Mouse (Mus musculus): ENCODE data around the gene Olfr1046.
"Not testable (repeated sequence)": the region's sequence is repeated elsewhere in the genome, so short reads cannot be mapped to it uniquely, and the experiment has no call there.

The Olfr1046 gene

GRCm38 (mm10) chr2:86219214-86219613 lies at the start of gene Olfr1046:
Gene Olfr1046 (minus strand): TSS chr2:86219314.
- DNase-seq (ENCODE audit: low spot score) = no peak

DNA sequence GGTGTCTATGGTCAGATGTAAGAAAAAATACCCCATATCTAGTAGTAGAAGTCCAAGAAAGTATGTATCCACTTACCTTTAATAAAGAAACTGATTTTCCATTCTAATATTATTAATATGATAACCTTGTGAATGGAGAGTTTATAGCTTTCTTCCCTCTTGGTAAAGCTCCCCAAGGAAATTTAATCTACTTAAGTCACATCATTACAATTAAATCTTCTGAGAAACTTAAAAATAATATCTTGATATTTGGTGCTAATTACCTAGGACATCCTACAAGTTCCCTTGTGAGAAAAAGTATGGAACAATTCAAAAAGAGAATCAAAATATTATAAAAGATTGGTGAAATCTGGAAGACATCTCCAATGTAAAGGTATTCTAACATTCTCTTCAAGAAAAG lies 39.1 kb upstream of the Olfr1046 start, which contains the start of gene Olfr1049:
Gene Olfr1049, minus strand, starts transcription at position 101 of the 400 bp plus-strand sequence.
- DNase-seq (ENCODE audit: low spot score) = not testable (repeated sequence)

GRCm38 (mm10) chr2:86240189-86240588 lies 21.1 kb upstream of the Olfr1046 start, which contains the start of gene Olfr1048:
Gene Olfr1048 (minus strand): TSS chr2:86240289.
- DNase-seq (ENCODE audit: low spot score) = no peak

DNA sequence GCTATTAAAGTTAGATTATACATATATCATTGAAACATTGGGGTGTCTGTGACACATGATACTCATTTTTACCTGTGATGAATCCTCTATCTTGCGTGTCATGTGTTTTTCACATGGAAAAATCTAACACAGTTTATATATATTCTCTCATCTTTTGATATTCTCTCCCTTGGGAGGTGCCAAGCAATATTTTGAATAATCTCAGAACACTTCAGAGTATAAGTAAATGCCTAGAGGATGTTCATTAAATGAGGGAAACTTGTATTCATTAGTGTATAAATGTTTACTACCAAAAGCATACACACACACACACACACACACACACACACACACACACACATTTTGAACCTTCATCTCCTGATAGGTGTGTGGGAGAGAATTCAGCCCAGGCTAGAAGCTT lies 12.2 kb upstream of the Olfr1046 start, which contains the start of gene Olfr1047:
Gene Olfr1047, minus strand, starts transcription at position 101 of the 400 bp plus-strand sequence.
- DNase-seq (ENCODE audit: low spot score) = no peak

- DNase-seq (ENCODE audit: low spot score) = no peak
Observed at GRCm38 (mm10) chr2:86202909-86203308, 16.2 kb downstream of the Olfr1046 start, which contains the start of gene Olfr1045. Gene Olfr1045 (minus strand): TSS chr2:86203009.

DNA sequence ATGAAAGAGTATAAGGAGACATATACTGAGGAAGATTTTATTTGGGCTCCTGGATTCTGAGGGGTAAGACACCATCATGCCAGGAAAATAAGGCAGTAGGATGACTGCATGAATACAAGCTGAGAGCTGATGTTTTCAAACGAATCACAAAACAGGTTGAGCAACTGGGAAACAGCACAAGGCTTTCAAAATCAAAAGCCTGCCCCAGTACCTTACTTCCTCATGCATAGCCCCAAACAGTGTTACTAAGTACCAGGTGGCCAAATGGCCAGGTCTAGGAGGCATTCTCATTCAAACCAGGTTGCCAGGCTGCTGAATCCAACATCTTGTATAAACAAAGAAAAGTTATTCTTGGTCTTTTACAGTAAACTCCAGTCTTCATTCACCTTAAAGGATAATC lies 23.3 kb downstream of the Olfr1046 start:
- DNase-seq (ENCODE audit: low spot score) = no peak

DNA sequence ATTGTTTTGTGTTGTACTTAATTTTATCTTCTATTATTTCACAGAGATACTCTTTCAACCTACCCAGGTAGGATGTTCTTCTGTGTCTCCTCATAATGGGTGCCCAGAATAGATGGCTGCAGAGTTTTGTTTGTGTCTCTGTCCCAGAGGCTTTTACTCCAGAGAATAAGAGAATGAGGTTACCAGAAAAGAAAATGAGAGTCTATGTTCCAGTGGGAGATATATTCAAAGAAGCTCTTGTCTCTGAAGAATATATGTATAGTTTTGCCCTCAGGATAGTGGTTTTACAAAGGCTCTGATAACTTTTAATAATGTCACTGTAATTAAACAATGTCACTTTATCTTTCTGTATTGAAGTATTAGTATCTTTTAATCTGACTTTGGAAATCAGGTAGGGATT lies 33.5 kb downstream of the Olfr1046 start, which contains the start of gene Olfr52:
Gene Olfr52, minus strand, starts transcription at position 101 of the 400 bp plus-strand sequence.
- DNase-seq (ENCODE audit: low spot score) = no peak

DNA sequence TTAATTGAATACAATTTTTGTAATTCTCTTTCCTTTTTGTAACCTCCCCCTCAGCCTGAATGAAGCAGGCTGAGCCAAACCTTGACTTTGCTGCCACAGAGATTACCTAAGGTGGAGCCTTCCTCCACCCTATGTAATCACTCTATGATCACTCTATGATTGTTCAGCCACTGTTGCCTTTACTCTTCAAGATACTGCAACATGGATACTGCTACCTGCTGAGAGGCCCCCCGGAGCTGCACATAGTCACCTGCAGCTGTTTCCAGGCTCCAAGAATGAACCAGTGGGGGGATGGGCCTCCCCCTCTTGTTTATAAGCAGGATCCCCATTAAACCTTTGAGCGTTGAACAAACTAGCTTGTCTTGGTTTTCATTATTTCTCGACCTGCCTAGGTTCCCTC lies 39.2 kb downstream of the Olfr1046 start:
- no peak for DNase-seq (ENCODE audit: low spot score)

DNA sequence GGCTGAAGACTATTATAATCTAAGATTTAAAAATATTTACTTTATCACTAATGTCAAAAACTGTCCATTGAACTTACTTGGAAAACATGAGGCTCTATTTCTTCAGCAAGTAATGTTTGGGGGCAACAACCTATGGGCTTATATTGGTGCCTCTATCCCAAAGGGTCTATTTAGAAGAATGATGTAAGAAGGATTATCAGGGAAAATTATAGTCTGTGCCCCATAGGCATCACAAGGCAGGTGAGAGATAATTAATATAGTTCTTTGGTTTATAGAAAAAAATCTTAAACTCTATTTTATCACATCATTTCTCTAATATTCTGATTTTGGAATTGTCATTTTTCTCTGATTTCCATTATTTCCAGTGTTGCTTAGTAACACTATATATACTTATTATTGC lies 41.4 kb downstream of the Olfr1046 start, which contains the start of gene Olfr1044:
Gene Olfr1044, minus strand, starts transcription at position 101 of the 400 bp plus-strand sequence.
- no peak for DNase-seq (ENCODE audit: low spot score)

DNA sequence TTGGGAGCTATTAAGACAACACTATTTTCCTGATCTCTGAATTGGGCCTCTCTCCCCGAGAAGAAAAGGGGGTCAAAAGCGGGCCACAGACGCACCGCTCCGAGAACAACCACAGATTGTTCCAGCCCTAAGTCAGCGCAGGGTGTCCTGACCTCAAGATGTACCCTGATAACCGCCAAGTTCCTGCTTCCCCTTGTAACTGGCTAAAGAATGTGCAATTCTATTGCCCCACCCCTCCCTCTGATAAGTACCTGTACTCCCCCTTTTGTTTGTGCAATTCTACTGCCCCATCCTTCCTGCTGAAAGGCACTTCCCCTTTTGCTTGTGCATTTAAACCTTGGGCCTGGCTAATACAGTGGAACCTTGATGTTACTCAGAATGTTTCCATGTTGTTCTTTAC lies 43.7 kb downstream of the Olfr1046 start:
- not testable (repeated sequence) for DNase-seq (ENCODE audit: low spot score)

DNA sequence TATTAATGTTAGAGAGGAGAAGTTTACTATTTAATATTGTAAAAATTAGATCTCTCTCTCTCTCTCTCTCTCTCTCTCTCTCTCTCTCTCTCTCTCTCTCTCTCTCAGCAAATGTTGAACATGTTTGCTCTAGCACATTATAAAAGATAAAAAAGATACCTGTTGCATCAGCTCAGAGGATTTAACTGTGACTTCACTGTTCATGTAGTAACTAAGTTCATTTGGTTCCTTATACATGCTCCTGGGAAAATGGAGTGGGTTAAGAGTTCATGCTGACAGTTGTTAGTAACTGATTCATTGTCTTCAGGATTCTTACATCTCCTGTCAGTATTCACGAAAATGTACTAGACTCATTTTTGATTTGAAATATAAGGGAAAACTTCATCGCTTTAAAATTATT lies 51.7 kb downstream of the Olfr1046 start, which contains the start of gene Olfr1043:
Gene Olfr1043, minus strand, starts transcription at position 101 of the 400 bp plus-strand sequence.
- no peak for DNase-seq (ENCODE audit: low spot score)
